Mouse (Mus musculus) C2C12 (cell line): Measurements from ENCODE around the gene Gm45521. TPM values are rescaled to one million over a fixed set of nuclear protein-coding genes. Genes with fewer than 3 reads are reported as not detected.

Experiments used
- H3K27me3 ChIP-seq: one replicate; pipeline ENCODE4 v1.6.1; 2011; ENCODE audit not compliant: control insufficient read depth, insufficient read depth, insufficient read length
- H3K36me3 ChIP-seq: one replicate; pipeline ENCODE4 v1.6.1; 2011; ENCODE audit not compliant: control insufficient read depth, insufficient read depth
- H3K4me3 ChIP-seq: one replicate; pipeline ENCODE4 v1.5.1; 2011; ENCODE audit warnings: mild to moderate bottlenecking, control low read depth; ENCODE audit not compliant: poor library complexity, insufficient read depth, severe bottlenecking
- H3K79me2 ChIP-seq: one replicate; pipeline ENCODE4 v1.6.1; 2011; ENCODE audit not compliant: control insufficient read depth, insufficient read depth
- H3K79me3 ChIP-seq: one replicate; pipeline ENCODE4 v1.6.1; 2011; ENCODE audit warnings: low read depth, control low read depth
- H3ac ChIP-seq: one replicate; pipeline ENCODE3; 2011; ENCODE audit warnings: low read depth; ENCODE audit not compliant: control insufficient read depth, insufficient read length
- CEBPB ChIP-seq: IDR thresholded peaks from one replicate; pipeline ENCODE4 v1.6.1; 2011; ENCODE audit warnings: low read depth, mild to moderate bottlenecking, control low read depth, moderate library complexity
- CTCF ChIP-seq: IDR thresholded peaks from one replicate; pipeline ENCODE4 v1.5.1; 2011; ENCODE audit not compliant: control insufficient read depth, insufficient read depth, insufficient read length
- FOSL1 ChIP-seq: IDR thresholded peaks from one replicate; pipeline ENCODE4 v1.8.0; 2011; ENCODE audit warnings: mild to moderate bottlenecking, low read length; ENCODE audit not compliant: poor library complexity, insufficient read depth, severe bottlenecking
- MAX ChIP-seq: IDR thresholded peaks from one replicate; pipeline ENCODE4 v1.6.1; 2011; ENCODE audit warnings: mild to moderate bottlenecking, control low read depth
- MYOD1 ChIP-seq: IDR thresholded peaks from one replicate; pipeline ENCODE4 v1.6.1; 2011; ENCODE audit warnings: low read depth; ENCODE audit not compliant: control insufficient read depth, insufficient read length
- MYOG ChIP-seq: IDR thresholded peaks from one replicate; pipeline ENCODE4 v1.6.1; 2011; ENCODE audit not compliant: control insufficient read depth, insufficient read length; ENCODE audit errors: extremely low read depth
- USF1 ChIP-seq: IDR thresholded peaks from one replicate; pipeline ENCODE4 v1.6.1; 2011; ENCODE audit warnings: low read depth, mild to moderate bottlenecking, control low read depth, moderate library complexity
- long read RNA-seq, 2 experiments: library from polyadenylated mRNA; unstranded; transcript quantifications; one replicate each; pipeline ENCODE4 v2.0.0; 2019 to 2020
- polyA plus RNA-seq: library from polyadenylated mRNA; unstranded; fragments of >200 nt; fragmentation: generic; extraction: Trizol; gene quantifications from one replicate; pipeline ENCODE4 v1.2.1, GENCODE M21; 2012; ENCODE audit warnings: missing spikeins

Gm45521 gene
- not detected for polyA plus RNA-seq
- long read RNA-seq, experiment 1, result 0 reads
- long read RNA-seq, experiment 2, result 0 reads

DNA sequence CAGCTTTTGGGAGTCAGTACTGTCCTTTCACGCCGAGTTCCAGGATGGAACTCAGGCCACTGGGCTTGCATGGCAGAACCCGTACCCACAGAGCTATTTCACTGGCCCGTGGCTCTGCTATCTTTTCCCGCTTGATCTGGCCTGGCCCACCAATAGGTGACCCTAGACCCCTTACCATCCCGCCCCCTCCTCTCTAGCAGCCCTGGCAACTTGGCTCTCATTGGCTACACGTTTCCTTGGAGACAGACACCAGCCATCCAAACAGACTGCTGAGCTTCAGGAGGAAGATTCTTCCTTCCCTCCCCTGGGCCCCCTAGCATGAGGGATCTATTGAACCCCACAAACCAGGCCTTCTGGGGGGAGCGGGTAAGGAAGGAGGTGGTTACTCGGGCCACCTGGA, at the start of gene Gm45521:
Gm45521 (plus strand) TSS at position 240 of the 400 bp plus-strand sequence.
- no peak within 1 kb of the TSS for H3K4me3 ChIP-seq
- no peaks in the 10 kb centered on the region for H3K27me3 ChIP-seq
- no peaks in the 10 kb centered on the region for H3K36me3 ChIP-seq
- no peaks in the 10 kb centered on the region for H3K79me3 ChIP-seq
- H3ac ChIP-seq, result no peak within 1 kb of the TSS
- no peaks in the 10 kb centered on the region for H3K79me2 ChIP-seq
- TF ChIP-seq MYOG (no peak), MAX (no peak), USF1 (no peak), CEBPB (no peak), MYOD1 (no peak), CTCF (no peak), FOSL1 (no peak)

DNA sequence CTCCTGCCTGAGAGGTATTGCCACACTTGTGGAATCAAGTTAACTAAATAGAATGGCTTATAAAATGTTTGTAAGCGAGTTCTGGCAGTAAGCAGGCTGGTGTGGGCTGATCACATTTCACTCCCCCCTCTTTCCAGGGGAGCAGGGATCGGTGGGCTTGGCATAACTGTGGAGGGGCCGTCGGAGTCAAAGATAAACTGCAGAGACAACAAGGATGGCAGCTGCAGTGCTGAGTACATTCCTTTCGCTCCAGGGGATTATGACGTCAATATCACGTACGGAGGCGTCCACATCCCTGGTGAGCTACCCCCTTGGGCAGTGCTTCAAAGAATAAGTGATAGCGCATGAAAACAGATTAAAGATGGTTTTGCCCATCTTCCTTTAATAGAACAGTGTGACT, 47.6 kb upstream of the Gm45521 start:
- Histone ChIP-seq H3K36me3 (peaks cover 99% of the 10 kb centered on the region), H3K79me3 (no peaks in the 10 kb centered on the region)

GRCm38 (mm10) chr14:7913842-7914241, 43.2 kb upstream of the Gm45521 start:
- TF ChIP-seq CTCF (no peak), MYOG (no peak), FOSL1 (no peak), MYOD1 (no peak), MAX (no peak), USF1 (no peak), CEBPB (no peak)
- H3ac ChIP-seq, result no peak overlapping the region
- peaks cover 97% of the 10 kb centered on the region for H3K36me3 ChIP-seq
- peaks cover 7% of the 10 kb centered on the region for H3K79me2 ChIP-seq
- H3K4me3 ChIP-seq, result no peak overlapping the region
- no peaks in the 10 kb centered on the region for H3K79me3 ChIP-seq
- H3K27me3 ChIP-seq, result no peaks in the 10 kb centered on the region

More for the DNA sequence above, 47.6 kb upstream of the Gm45521 start:
- no peak overlapping the region for H3K4me3 ChIP-seq
- no peak for TF ChIP-seq USF1
- no peak for TF ChIP-seq MYOD1
- TF ChIP-seq CEBPB, result no peak
- no peak for TF ChIP-seq CTCF
- no peak for TF ChIP-seq MAX
- TF ChIP-seq FOSL1, result no peak
- TF ChIP-seq MYOG, result no peak
- H3K79me2 ChIP-seq, result peaks cover 31% of the 10 kb centered on the region
- no peaks in the 10 kb centered on the region for H3K27me3 ChIP-seq
- no peak overlapping the region for H3ac ChIP-seq

DNA sequence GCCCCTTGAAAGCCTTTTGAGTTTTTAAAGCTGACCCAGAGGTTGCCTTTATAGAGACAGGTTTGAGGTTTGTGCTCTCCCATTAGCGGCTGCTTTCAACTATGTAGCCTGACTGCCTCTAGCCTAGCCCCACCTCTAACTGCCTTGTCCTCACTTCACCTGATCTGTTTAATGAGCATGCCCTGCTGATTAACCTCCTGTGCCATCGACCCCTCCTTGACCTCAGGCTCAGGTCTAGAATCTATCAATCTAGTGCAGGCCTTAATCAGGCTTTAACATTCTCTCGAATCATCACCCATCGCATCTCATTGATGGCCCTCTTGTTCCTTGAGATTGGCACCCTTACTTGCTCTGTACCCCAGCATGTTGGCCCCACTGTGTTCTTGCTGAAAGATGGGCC, 42.6 kb upstream of the Gm45521 start:
- H3K36me3 ChIP-seq, result peaks cover 97% of the 10 kb centered on the region
- no peaks in the 10 kb centered on the region for H3K79me3 ChIP-seq
- no peak overlapping the region for H3K4me3 ChIP-seq
- no peak overlapping the region for H3ac ChIP-seq
- no peaks in the 10 kb centered on the region for H3K27me3 ChIP-seq
- TF ChIP-seq MYOG, result no peak
- TF ChIP-seq CTCF, result no peak
- no peak for TF ChIP-seq USF1
- no peak for TF ChIP-seq CEBPB
- no peak for TF ChIP-seq MAX
- no peak for TF ChIP-seq FOSL1
- TF ChIP-seq MYOD1, result no peak
- H3K79me2 ChIP-seq, result peaks cover 7% of the 10 kb centered on the region

- no peak overlapping the region for H3ac ChIP-seq
- H3K79me2 ChIP-seq, result no peaks in the 10 kb centered on the region
- peaks cover 98% of the 10 kb centered on the region for H3K36me3 ChIP-seq
- H3K79me3 ChIP-seq, result peaks cover 2% of the 10 kb centered on the region
- H3K27me3 ChIP-seq, result no peaks in the 10 kb centered on the region
- no peak for TF ChIP-seq MYOG
- no peak for TF ChIP-seq MYOD1
- no peak for TF ChIP-seq USF1
- TF ChIP-seq CTCF, result no peak
- no peak for TF ChIP-seq MAX
- TF ChIP-seq CEBPB, result no peak
- no peak for TF ChIP-seq FOSL1
- H3K4me3 ChIP-seq, result no peak overlapping the region
These were observed 38.7 kb upstream of the Gm45521 start for GRCm38 (mm10) chr14:7918150-7918991.
